Mouse (Mus musculus) stomach, postnatal 0 days (tissue): ENCODE data around the gene Cluh.

ENCODE experiments used
- CTCF ChIP-seq: IDR thresholded peaks from 2 replicates; pipeline ENCODE4 v1.5.1; 2016; ENCODE audit warnings: antibody characterized with exemption, low read depth, mild to moderate bottlenecking, moderate library complexity
- EP300 ChIP-seq: optimal IDR thresholded peaks from 2 replicates; pipeline ENCODE3; 2016; ENCODE audit warnings: antibody characterized with exemption

DNA sequence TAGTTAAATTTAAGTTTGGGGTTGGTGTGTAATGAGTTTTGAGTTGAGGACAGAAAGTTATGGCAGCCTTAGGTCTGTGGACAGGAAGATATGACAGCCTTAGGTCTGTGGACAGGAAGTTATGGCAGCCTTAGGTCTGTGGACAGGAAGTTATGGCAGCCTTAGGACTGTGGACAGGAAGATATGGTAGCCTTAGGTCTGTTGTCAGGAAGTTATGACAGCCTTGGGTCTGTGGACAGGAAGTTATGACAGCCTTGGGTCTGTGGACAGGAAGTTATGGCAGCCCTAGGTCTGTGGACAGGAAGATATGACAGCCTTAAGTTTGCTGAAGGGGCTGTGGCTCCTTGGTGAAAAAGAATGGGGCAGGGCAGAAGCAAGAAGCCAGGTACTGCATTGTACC is 24.0 kb upstream of the Cluh start:
- TF ChIP-seq CTCF (no peak), EP300 (no peak)
